Comparison of ENCODE assay signal across 11 mouse cellular contexts in the genomic region with DNA sequence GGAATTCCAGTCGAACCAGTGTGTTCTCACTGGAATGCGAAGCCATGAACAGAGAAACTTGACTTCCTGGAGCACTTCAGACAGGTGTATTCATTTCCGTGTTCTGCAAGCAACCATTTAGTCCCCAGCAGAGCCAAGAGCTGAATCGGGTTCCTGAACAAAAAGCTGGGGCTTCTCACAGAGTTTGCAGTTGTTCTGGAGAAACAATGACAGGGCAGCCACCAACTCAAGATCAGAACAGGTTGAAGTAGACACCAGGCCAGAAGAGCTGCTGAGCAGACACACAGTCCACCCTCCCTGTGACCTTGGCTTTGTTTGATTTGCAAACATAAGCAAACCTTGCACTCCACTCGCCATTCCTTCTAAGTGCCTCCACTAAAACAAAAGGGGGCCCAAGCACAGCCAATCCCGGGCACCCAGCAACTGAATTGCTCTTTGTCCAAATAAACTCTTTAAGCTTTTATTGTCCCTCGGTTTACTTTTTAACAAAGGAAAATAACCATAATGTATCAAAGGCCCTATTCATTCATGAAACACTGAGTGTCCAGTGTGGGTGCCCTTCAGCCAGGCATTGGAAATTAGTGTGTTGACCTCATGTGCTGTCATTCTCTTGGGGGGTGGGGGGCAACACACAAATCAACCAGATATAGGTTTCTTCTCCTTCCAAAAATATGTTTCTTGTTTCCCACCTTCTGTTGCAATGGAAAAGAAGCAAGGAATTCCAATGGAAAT.
DNase-seq lines count a peak whose midpoint lies in the region; ATAC-seq and TF ChIP-seq lines count a peak whose summit lies in the region.
"Had no signal": no experiment of that assay in that cellular context is flagged by ENCODE, and none has a peak within 500 bp of the region (broad histone marks: within the 10 kb centered on the region; RNA-seq: fewer than 3 reads in every experiment).

No protein-coding gene starts in this region.

- H3K4me3 ChIP-seq in heart, embryonic 12.5 days: no peak overlapping the region
- no peak overlapping the region for H3K4me3 ChIP-seq in liver, adult 2 months (ENCODE audit: insufficient read depth, low read depth, low read length)
- no peak overlapping the region for H3K4me3 ChIP-seq in embryonic fibroblast, embryonic 13.5 days (ENCODE audit: insufficient read depth, low read length)
- H3K4me3 ChIP-seq in olfactory bulb, adult 2 months (ENCODE audit: insufficient read depth, low read depth, low read length): no peak overlapping the region

- H3K9ac ChIP-seq in heart, embryonic 12.5 days: no peak overlapping the region
- H3K9ac ChIP-seq in liver, adult 2 months (ENCODE audit: low read depth, low read length): no peak overlapping the region

- H3K27ac ChIP-seq in heart, embryonic 12.5 days (ENCODE audit: poor library complexity, severe bottlenecking): peak overlapping the region; percentile 8; the same call in 1 of the 2 replicates
- peak overlapping the region; percentile 36; the same call in 1 of the 2 replicates for H3K27ac ChIP-seq in liver, adult 2 months (replicated peaks; ENCODE audit: insufficient read depth, low read depth, low read length)
- 0 out of 2 replicates have a peak overlapping the region, but pooled peaks have one; percentile 27 for H3K27ac ChIP-seq in embryonic fibroblast, embryonic 13.5 days (ENCODE audit: insufficient read depth, low read length)
- H3K27ac ChIP-seq in olfactory bulb, adult 2 months (ENCODE audit: insufficient read depth, low read depth, low read length): peak overlapping the region; percentile 32; the same call in 1 of the 2 replicates

- ATAC-seq in heart, embryonic 12.5 days (ENCODE audit: insufficient number of reproducible peaks, low FRiP score): no peak

- no peak for TF ChIP-seq CTCF in liver, adult 2 months (IDR thresholded peaks at IDR 0.05; ENCODE audit: low read depth, low read length)
- TF ChIP-seq CTCF in embryonic fibroblast, embryonic 13.5 days (IDR thresholded peaks at IDR 0.05; ENCODE audit: borderline replicate concordance, insufficient read depth, low read length): no peak
- TF ChIP-seq CTCF in olfactory bulb, adult 2 months (IDR thresholded peaks at IDR 0.05; ENCODE audit: insufficient read depth, low read depth, low read length): no peak

- no peak overlapping the region for H3K4me2 ChIP-seq in heart, embryonic 12.5 days

- TF ChIP-seq POLR2A in liver, adult 2 months (IDR thresholded peaks at IDR 0.05; ENCODE audit: extremely low read depth, insufficient read depth, low read length): no peak
- TF ChIP-seq POLR2A in embryonic fibroblast, embryonic 13.5 days (IDR thresholded peaks at IDR 0.05; ENCODE audit: low read depth, low read length): no peak
- TF ChIP-seq POLR2A in olfactory bulb, adult 2 months (IDR thresholded peaks at IDR 0.05; ENCODE audit: insufficient read depth, low read depth, low read length): no peak

- H3K9me3 ChIP-seq in heart, embryonic 12.5 days (replicated peaks): no peaks in the 10 kb centered on the region

- H3K27me3 ChIP-seq in heart, embryonic 12.5 days (replicated peaks): no peaks in the 10 kb centered on the region
- H3K27me3 ChIP-seq in liver, adult 2 months (ENCODE audit: control insufficient read depth, insufficient read depth, low read length): no peaks in the 10 kb centered on the region
- H3K27me3 ChIP-seq: CH12.LX had no signal

- no peak for DNase-seq in heart, postnatal 10 days
- DNase-seq in liver, adult 2 months (ENCODE audit: extremely low read depth, low read depth, low spot score): peak; percentile 72
- DNase-seq in liver: no peak
- no peak for DNase-seq in thymus, postnatal 4 days
- DNase-seq in gastrocnemius, postnatal 36 days: no peak
- DNase-seq: cerebellum, postnatal 14 days; right cerebral cortex, adult 18-20 months had no signal

- 62% methylated on average over 7 of the region's 7 CpGs for WGBS in heart, embryonic 12.5 days
- WGBS in liver, adult 2 months: 51% methylated on average over 7 of the region's 7 CpGs
- WGBS in olfactory bulb, adult 2 months: 43% methylated on average over 7 of the region's 7 CpGs

- H3K36me3 ChIP-seq in heart, embryonic 12.5 days: no peaks in the 10 kb centered on the region
- H3K36me3 ChIP-seq in liver, adult 2 months (ENCODE audit: control insufficient read depth, insufficient read depth, low read length): 0 out of 2 replicates have a peak, but pooled peaks cover 1% of the 10 kb centered on the region

- peaks cover 20% of the 10 kb centered on the region for H3K79me2 ChIP-seq in liver, adult 2 months (ENCODE audit: control insufficient read depth, insufficient read depth, low read length)

- peaks cover 69% of the 10 kb centered on the region for H3K4me1 ChIP-seq in heart, embryonic 12.5 days (replicated peaks)
- H3K4me1 ChIP-seq in liver, adult 2 months (ENCODE audit: control insufficient read depth, insufficient read depth, low read length): peaks cover 16% of the 10 kb centered on the region
- peaks cover 27% of the 10 kb centered on the region for H3K4me1 ChIP-seq in embryonic fibroblast, embryonic 13.5 days (ENCODE audit: control insufficient read depth, insufficient read depth, low read length)
- H3K4me1 ChIP-seq in olfactory bulb, adult 2 months (ENCODE audit: control insufficient read depth, insufficient read depth, low read length): peaks cover 22% of the 10 kb centered on the region

- intact Hi-C loops in heart, postnatal 10 days (cut with DNase I): loop anchor here (5.0 kb wide), 2 partner anchors 41 to 61 kb away; a partner anchor contains a TSS
- intact Hi-C loops in gastrocnemius, postnatal 36 days (cut with DNase I): loop anchor here (2.0 to 10.0 kb wide), 2 partner anchors 47 to 61 kb away; no protein-coding TSS in a partner anchor
